Mouse (Mus musculus): ENCODE measurements around the gene Zfp618.

Gene Zfp618

GRCm38 (mm10) chr4:62965497-62966302, at the start of gene Zfp618:
TSS of gene Zfp618 (plus strand) at chr4:62965573.
- DNase-seq (ENCODE audit: low read depth, low spot score): no peak

DNA sequence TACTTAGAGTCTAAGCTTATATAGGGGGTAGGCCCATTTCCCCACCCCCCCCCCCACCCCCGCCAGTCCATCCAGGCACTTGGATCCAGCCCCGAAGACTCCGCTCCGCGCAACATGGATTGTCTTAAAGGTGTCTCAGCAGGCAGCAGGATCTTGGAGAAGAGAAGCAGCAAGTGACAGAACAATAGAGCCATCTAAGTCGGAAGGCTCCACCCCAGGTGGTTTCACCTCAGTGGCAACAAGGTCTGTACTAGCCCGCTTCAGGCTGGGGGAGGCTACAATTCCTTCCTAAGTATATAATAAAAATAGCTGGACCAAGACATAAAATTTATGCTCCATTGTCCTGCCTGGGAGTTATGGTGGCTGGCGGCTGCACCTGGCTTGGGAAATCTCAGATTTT, 48.3 kb upstream of the Zfp618 start:
- peak; percentile 12 for DNase-seq (ENCODE audit: low read depth, low spot score)

DNA sequence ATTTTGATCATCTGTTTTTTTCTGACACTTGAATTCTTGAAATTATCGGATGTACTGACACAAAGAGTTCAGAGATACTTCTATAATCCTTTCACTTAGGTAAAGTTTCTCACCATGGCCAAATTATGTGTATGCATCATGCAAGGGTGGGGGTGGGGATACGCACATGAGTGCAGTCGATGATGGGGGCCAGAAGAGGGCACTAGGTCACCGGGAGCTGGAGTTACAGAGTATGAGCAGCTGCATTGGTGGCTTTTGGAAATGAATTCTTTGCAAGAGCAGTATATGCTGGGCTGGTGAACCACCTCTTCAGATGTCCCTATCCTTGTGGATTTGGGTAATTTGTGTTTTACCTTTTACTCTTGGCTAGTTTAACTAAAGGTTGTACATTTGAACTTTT, 31.6 kb upstream of the Zfp618 start:
- DNase-seq (ENCODE audit: low read depth, low spot score): peak; percentile 8

GRCm38 (mm10) chr4:62935589-62936218, 29.7 kb upstream of the Zfp618 start:
- DNase-seq (ENCODE audit: low read depth, low spot score): no peak

DNA sequence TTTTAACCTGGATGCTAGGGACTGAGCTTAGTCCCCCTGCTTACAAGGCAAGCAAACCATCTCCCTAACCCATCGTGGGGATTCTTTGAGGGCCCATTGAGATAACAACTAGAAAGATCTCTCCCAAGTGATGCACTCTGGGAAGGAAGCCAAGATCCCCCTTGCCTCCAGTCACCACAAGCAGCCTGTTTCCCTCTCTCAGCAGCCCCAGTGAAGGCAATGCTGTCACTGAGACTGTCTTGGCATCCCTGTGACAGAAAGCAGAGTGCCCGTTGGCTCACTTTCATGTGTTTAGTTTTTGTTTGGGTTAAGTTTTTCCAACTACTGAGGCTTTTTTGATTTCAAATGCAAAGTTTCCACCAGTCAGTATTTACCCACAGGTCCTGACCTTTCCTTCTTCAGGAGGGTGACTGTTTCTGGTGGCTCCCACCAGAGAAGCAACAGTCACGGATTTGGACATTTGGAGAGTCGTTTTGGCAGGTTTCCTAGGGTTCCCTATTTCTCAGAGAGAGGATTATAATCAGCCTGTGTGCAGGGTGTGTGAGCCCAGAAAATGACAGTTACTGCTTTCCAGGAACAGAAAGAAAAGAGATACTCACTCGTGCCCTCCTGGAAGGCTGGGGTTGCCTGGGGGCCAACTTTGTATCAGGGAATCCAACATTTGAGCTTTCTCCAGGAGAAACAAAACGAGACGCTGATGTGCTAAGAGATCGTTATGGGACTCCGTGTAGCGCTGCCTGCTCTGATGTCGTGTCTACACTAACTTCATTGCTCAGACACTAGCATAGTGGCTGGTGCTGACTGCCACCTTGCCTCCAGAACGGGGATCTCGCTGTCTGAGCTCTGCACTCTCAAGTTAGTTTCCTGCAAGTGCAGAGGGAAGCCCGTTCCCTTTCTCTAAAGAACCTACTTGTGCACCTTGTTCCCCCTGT, 23.1 kb upstream of the Zfp618 start:
- DNase-seq (ENCODE audit: low read depth, low spot score): no peak

DNA sequence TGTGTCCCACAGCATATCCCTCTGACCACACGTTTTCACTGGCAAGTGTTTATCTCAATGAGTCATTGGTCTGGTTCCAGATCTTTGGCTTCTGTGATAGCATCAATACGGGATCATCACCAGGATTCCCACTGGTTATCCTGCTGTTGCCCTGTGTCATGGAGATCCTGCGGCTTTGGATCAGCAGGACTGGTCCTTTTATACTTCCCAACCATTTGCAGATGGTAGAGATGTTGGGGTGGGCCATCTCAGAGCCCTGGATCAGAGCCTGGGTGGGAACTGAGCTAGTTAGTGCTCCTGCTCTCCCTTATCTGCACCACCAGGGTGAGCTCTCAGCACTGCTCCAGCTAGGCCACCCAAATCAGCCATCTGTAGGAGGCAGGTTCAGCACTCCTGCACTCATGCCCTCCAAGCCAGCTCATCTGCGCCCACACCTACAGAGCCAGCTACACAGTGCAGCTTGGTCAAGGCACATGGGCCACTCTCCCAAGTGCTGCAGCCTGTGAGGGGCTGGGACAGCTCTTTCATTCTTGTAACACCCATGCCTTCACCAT, 21.0 kb upstream of the Zfp618 start:
- peak; percentile 25 for DNase-seq (ENCODE audit: low read depth, low spot score)

- no peak for DNase-seq (ENCODE audit: low read depth, low spot score)
These were observed 1.6 kb upstream of the Zfp618 start for GRCm38 (mm10) chr4:62963806-62964205.

DNA sequence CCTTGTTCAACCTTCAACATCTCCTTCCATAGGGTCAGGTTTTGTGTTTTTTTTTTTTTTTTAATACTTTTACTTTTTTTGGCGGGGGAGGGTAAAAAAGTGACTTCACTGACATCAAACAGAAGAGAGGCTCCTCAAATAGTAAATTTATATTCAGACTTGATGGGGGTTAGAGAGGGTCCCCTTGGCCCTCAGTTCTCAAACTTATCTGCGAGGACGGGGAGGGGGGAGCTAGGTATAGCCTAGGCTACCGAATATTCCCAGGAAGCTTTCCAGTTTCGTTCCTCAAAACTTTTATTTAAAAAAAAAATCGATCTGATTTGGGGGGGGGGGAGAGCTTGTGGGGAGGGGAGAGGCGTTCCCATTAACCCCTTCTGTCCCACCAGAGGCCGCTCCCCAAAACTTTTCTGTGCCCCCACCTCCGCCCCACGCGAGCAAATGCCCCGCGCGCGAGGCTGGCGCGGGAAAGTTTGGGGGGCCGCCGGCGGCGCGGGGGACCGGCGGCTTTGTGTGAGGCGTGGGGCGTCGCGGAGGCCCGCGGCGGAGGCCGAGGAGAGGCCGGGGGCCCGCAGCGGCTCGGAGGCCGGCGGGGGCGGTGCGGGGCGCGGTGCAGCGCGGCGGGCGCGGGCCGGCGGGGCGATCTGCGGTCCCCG, 403 bp upstream of the Zfp618 start:
- DNase-seq (ENCODE audit: low read depth, low spot score): no peak

DNA sequence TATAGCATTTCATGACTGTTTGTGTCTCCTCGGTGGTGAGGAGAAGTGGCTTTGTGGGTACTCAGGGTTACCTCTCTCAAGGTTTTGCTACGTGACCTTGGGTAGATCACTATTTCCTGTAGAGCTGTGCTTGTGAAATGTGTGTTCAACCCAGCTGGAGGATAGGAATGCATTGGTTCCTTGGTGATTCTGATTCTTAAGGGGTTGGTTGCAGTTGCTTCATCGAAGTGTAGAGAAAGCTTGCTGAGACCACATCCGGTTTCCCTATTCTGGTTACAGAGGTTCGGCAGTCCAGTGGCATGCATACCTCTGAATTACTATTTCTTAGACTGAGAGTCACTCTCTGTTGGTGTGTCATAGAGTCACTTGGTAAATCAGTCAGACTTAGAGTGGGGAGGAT, 4.2 kb downstream of the Zfp618 start:
- no peak for DNase-seq (ENCODE audit: low read depth, low spot score)

DNA sequence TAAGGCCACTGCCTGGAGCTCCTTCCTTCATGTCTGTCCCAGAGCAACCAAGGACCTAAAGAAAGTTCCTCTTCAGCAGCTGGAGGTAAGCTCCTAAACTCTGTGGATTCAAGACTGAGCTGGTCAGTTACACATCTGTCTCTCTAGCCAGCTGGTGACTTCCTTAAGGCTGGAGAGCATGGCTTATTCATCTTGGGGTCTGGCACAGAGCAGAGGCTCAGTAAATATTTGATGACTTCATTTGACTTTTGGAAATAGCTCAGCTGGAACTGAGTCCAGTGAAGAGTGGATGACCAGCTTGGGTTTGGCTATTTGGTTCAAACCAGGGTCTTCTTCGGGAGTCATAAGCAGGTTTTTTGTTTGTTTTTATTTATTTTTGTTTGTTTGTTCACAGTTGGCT, 6.6 kb downstream of the Zfp618 start:
- DNase-seq (ENCODE audit: low read depth, low spot score): no peak

DNA sequence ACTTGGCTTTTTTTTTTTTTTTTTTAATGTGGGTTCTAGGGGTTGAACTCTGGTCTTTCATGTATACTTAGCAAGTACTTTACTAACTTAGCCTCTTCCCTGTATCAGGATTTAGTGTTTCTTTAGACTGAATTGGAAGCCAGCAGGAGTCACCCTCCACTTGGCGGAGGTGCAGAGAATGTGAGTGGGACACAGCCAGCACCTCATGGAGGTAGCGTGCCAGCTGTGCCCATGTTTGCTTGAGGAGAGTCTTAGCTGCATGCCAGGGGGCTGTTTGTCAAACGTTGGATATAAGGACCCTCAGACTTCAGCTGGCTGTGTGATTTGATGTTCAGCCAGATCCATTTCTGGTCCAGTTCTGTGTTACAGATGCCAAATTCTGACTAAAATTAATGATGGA, 7.7 kb downstream of the Zfp618 start:
- no peak for DNase-seq (ENCODE audit: low read depth, low spot score)

- DNase-seq (ENCODE audit: low read depth, low spot score): no peak
These were observed 9.5 kb downstream of the Zfp618 start for GRCm38 (mm10) chr4:62974901-62975300.

GRCm38 (mm10) chr4:62975541-62975940, 10.2 kb downstream of the Zfp618 start:
- DNase-seq (ENCODE audit: low read depth, low spot score): no peak

GRCm38 (mm10) chr4:62977454-62977853, 12.1 kb downstream of the Zfp618 start:
- DNase-seq (ENCODE audit: low read depth, low spot score): no peak

DNA sequence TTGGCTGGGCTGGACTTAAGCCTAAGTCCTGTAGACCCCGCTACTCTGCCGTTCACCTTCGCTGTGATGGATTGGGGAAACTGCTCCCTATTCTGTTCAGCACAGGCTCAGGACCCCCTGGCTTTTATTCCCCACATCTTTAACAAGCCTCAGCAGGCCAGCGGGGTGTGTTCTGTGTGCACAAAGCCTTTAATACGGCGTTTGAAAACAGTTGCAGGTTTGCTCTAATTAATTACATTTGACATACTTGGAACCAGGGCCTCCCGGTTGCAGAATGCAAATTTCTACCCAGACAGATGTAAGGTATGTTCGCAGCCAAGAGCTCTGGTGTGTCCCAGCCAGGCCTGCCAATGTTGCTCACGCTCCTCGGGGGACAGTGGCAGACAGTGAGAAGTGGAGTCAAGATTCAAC, 13.1 kb downstream of the Zfp618 start:
- no peak for DNase-seq (ENCODE audit: low read depth, low spot score)

GRCm38 (mm10) chr4:62981572-62981971, 16.2 kb downstream of the Zfp618 start:
- no peak for DNase-seq (ENCODE audit: low read depth, low spot score)

DNA sequence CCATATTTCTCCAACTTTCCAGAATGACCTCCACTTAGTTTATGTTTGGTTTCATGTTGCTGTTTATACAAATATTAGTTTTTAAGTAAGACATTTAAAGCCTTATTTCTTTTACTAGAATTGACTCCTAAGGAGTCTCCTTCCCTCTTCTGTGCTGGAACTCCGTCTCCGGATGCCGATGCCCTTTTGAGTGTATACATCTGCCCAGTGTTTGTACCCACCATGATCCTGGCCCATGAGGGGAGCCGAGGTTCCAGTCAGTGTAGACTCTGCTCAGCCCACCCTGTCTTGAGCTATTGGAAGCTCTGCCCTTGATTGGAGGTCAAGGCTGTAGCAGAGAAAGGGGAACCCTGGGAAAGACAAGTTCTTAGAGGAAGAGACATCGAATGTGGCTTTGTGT, 18.2 kb downstream of the Zfp618 start:
- DNase-seq (ENCODE audit: low read depth, low spot score): no peak

DNA sequence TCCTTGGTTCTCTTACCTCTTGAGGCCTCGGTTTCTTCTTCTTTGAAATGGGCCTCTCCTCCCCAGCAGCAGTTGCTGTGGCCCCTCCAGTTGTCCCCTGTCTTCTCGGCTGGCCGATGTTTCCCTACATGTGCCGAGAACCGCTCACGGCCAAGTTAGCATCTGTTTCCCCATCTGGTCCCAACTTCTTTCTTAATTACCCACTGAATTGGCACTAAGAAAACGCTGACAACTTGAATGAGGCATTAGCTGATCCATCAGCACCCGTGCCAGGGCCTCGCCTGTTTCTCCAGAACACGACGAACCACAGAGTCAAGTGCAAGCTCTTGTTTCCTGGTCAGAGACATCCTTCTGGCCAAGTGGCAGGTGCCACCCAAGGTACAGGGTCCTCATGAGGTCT, 26.0 kb downstream of the Zfp618 start:
- DNase-seq (ENCODE audit: low read depth, low spot score): no peak

DNA sequence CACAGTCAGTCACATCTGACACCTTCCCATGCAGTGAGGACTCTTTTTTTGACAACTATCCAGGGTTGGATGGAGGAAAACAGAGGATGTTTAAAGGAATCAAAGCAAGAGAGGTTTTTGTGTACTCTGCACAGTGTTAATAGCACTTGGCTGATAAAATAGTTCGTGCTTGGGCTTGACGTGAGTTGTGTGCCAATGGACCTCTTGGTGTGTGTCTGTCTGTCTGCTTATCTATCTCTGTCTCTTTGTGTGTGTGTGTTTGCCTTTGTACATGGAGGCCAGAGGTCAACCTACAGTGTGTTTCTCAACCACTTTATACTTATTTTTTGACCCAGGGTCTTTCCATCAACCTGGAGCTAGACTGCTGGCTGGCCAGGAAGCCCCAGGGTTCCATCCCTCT, 27.8 kb downstream of the Zfp618 start:
- DNase-seq (ENCODE audit: low read depth, low spot score): no peak

DNA sequence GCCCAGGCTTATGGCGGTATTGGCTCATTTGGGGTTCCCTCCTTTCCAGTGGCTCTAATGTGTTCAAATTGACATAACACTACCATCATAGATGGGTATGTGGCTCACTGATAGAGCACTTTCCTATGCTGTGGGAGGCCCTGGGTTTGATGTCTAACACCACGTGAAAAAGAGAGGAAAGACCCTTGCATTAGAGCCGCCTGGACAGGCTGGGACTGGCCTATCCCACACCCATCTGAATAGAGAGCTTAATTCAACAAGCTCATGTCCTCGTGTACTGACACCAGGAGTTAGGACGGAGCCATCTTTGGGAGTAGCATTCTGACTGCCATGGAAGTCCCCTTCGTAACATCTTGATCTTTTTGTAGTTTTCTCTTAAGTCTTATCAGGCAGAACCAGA, 32.2 kb downstream of the Zfp618 start:
- DNase-seq (ENCODE audit: low read depth, low spot score): no peak

GRCm38 (mm10) chr4:62998431-62998835, 33.1 kb downstream of the Zfp618 start:
- no peak for DNase-seq (ENCODE audit: low read depth, low spot score)
